Mouse (Mus musculus) lung, embryonic 14.5 days (tissue): ENCODE measurements at regions not wholly inside any gene's neighbourhood (a gene's known extent, or its start where the extent isn't known, plus 50 kb on each side); places are given as distances from the start of the nearest gene placed in this dataset.

Source experiments
- ATAC-seq: fragments of 200-750 bp; cut with Nextera tagmentation; 2 replicates; pipeline ENCODE4 v1.8.0; 2017; ENCODE audit warnings: mild to moderate bottlenecking, moderate TSS enrichment, moderate library complexity; ENCODE audit not compliant: insufficient read depth
- DNase-seq: peaks from one replicate; pipeline ENCODE4 v3.0.0-alpha.2; 2015
- H3K27ac ChIP-seq: fragments of 300-500 bp; sonication (generic); 2 replicates; pipeline ENCODE4 v1.5.1; 2014; ENCODE audit warnings: low read depth, mild to moderate bottlenecking, moderate library complexity
- H3K27me3 ChIP-seq: fragments of 300-500 bp; sonication (generic); 2 replicates; pipeline ENCODE4 v1.6.1; 2014; ENCODE audit warnings: low read length, control low read depth; ENCODE audit not compliant: insufficient read depth
- H3K36me3 ChIP-seq: fragments of 300-500 bp; sonication (generic); 2 replicates; pipeline ENCODE4 v1.6.1; 2014; ENCODE audit warnings: control low read depth; ENCODE audit not compliant: insufficient read depth
- H3K4me1 ChIP-seq: fragments of 300-500 bp; sonication (generic); 2 replicates; pipeline ENCODE4 v1.6.1; 2014; ENCODE audit warnings: antibody characterized with exemption, control low read depth; ENCODE audit not compliant: insufficient read depth
- H3K4me2 ChIP-seq: fragments of 300-500 bp; sonication (generic); 2 replicates; pipeline ENCODE4 v1.6.1; 2014; ENCODE audit warnings: mild to moderate bottlenecking
- H3K4me3 ChIP-seq: fragments of 300-500 bp; sonication (generic); 2 replicates; pipeline ENCODE4 v1.5.1; 2014; ENCODE audit warnings: low read depth, low read length
- H3K9ac ChIP-seq: fragments of 300-500 bp; sonication (generic); 2 replicates; pipeline ENCODE4 v1.6.1; 2014
- H3K9me3 ChIP-seq: fragments of 300-500 bp; sonication (generic); 2 replicates; pipeline ENCODE4 v1.6.1; 2016; ENCODE audit warnings: low read depth, low read length, control low read depth
- CTCF ChIP-seq: IDR thresholded peaks from 2 replicates; pipeline ENCODE4 v1.5.1; 2016; ENCODE audit warnings: antibody characterized with exemption, low read depth
- WGBS: fragments of 180-500 bp; shearing (Covaris S2); extraction: QIAGEN DNeasy Blood & Tissue Kit; methylation state at CpG from one replicate; pipeline ENCODE4 v1.1.7; 2014; 5-methylcytosine and 5-hydroxymethylcytosine counted together

- no peak overlapping the region for H3K27ac ChIP-seq
- H3K4me1 ChIP-seq: no peaks in the 10 kb centered on the region
- DNase-seq (no peak), ATAC-seq (no peak)
- H3K36me3 ChIP-seq: no peaks in the 10 kb centered on the region
- H3K9ac ChIP-seq: no peak overlapping the region
- H3K9me3 ChIP-seq: no peaks in the 10 kb centered on the region
- WGBS: 77% methylated on average over 10 of the region's 10 CpGs
- no peak overlapping the region for H3K4me2 ChIP-seq
- no peaks in the 10 kb centered on the region for H3K27me3 ChIP-seq
- no peak overlapping the region for H3K4me3 ChIP-seq
- no peak for TF ChIP-seq CTCF
Measured at GRCm38 (mm10) chr16:25087741-25088648, 198.6 kb upstream of the Tprg start.

- no peak for TF ChIP-seq CTCF
- no peak overlapping the region for H3K27ac ChIP-seq
- H3K4me2 ChIP-seq: no peak overlapping the region
- H3K27me3 ChIP-seq: no peaks in the 10 kb centered on the region
- no peaks in the 10 kb centered on the region for H3K4me1 ChIP-seq
- H3K4me3 ChIP-seq: no peak overlapping the region
- DNase-seq (no peak), ATAC-seq (no peak)
- WGBS: 82% methylated on average over 2 of the region's 2 CpGs
- H3K9ac ChIP-seq: no peak overlapping the region
- no peaks in the 10 kb centered on the region for H3K36me3 ChIP-seq
- H3K9me3 ChIP-seq: no peaks in the 10 kb centered on the region
Measured at GRCm38 (mm10) chr16:25088649-25089019, 198.0 kb upstream of the Tprg start.

GRCm38 (mm10) chr16:25104165-25104564, 182.5 kb upstream of the Tprg start:
- Histone ChIP-seq H3K27ac (no peak overlapping the region), H3K9ac (no peak overlapping the region), H3K4me1 (no peaks in the 10 kb centered on the region), H3K9me3 (no peaks in the 10 kb centered on the region), H3K27me3 (no peaks in the 10 kb centered on the region), H3K4me2 (no peak overlapping the region), H3K36me3 (no peaks in the 10 kb centered on the region), H3K4me3 (no peak overlapping the region)
- DNase-seq (no peak), ATAC-seq (no peak)
- 64% methylated on average over 2 of the region's 2 CpGs for whole genome bisulfite sequencing
- TF ChIP-seq CTCF: no peak

GRCm38 (mm10) chr16:25104603-25105002, 182.0 kb upstream of the Tprg start:
- Histone ChIP-seq H3K4me3 (no peak overlapping the region), H3K27me3 (no peaks in the 10 kb centered on the region), H3K9ac (no peak overlapping the region), H3K36me3 (no peaks in the 10 kb centered on the region), H3K4me2 (no peak overlapping the region), H3K9me3 (no peaks in the 10 kb centered on the region), H3K4me1 (no peaks in the 10 kb centered on the region), H3K27ac (no peak overlapping the region)
- 53% methylated on average over 2 of the region's 2 CpGs for WGBS
- TF ChIP-seq CTCF: no peak
- DNase-seq (no peak), ATAC-seq (no peak)

GRCm38 (mm10) chr16:25140164-25140563, 146.5 kb upstream of the Tprg start:
- H3K9me3 ChIP-seq: no peaks in the 10 kb centered on the region
- H3K27ac ChIP-seq: no peak overlapping the region
- 33% methylated on average over 4 of the region's 4 CpGs for WGBS
- H3K4me3 ChIP-seq: no peak overlapping the region
- no peaks in the 10 kb centered on the region for H3K36me3 ChIP-seq
- H3K27me3 ChIP-seq: no peaks in the 10 kb centered on the region
- H3K4me1 ChIP-seq: peaks cover 3% of the 10 kb centered on the region; the same call in 1 of the 2 replicates
- ATAC-seq (peak; percentile 65; the same call in 1 of the 2 replicates), DNase-seq (peak; percentile 97)
- no peak for TF ChIP-seq CTCF
- no peak overlapping the region for H3K9ac ChIP-seq
- H3K4me2 ChIP-seq: no peak overlapping the region

GRCm38 (mm10) chr16:25147486-25147885, 139.1 kb upstream of the Tprg start:
- Histone ChIP-seq H3K4me2 (no peak overlapping the region), H3K9ac (no peak overlapping the region), H3K9me3 (no peaks in the 10 kb centered on the region), H3K36me3 (no peaks in the 10 kb centered on the region), H3K27ac (no peak overlapping the region), H3K27me3 (no peaks in the 10 kb centered on the region), H3K4me1 (no peaks in the 10 kb centered on the region), H3K4me3 (no peak overlapping the region)
- TF ChIP-seq CTCF: no peak
- ATAC-seq (no peak), DNase-seq (peak; percentile 35)
- WGBS: 57% methylated on average over 4 of the region's 4 CpGs

GRCm38 (mm10) chr16:25149186-25149585, 137.4 kb upstream of the Tprg start:
- no peak for TF ChIP-seq CTCF
- no peaks in the 10 kb centered on the region for H3K36me3 ChIP-seq
- DNase-seq (no peak), ATAC-seq (no peak)
- H3K27me3 ChIP-seq: no peaks in the 10 kb centered on the region
- H3K9ac ChIP-seq: no peak overlapping the region
- no peak overlapping the region for H3K27ac ChIP-seq
- no peaks in the 10 kb centered on the region for H3K4me1 ChIP-seq
- no peak overlapping the region for H3K4me3 ChIP-seq
- no peaks in the 10 kb centered on the region for H3K9me3 ChIP-seq
- H3K4me2 ChIP-seq: no peak overlapping the region
- 91% methylated on average over 1 of the region's 1 CpGs for WGBS
